Mouse (Mus musculus): ENCODE measurements at regions not wholly inside any gene's neighbourhood (a gene's known extent, or its start where the extent isn't known, plus 50 kb on each side); places are given as distances from the start of the nearest gene placed in this dataset.
A peak's percentile ranks its signal among the peaks of the same experiment; 100 is the strongest.

DNA sequence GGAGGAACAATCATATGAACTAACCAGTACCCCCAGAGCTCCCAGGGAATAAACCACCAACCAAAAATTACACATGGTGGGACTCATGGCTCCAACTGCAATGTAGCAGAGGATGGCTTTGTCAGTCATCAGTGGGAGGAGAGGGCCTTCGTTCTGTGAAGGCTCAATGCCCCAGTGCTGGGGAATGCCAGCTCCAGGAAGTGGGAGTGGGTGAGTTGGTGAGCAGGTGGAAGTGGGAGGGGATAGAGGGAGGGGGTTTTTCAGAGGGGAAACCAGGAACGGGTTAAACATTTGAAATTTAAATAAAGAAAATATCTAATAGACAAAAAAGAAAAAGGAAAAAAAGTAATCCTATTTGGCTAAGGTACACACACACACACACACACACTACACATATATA is 88.4 kb upstream of the Cdkn2b start (continued):
- TF ChIP-seq MYC (IDR thresholded peaks at IDR 0.05; ENCODE audit: low read depth, low read length) (no peak), MAX (IDR thresholded peaks at IDR 0.05; ENCODE audit: low read length) (no peak), EP300 (IDR thresholded peaks at IDR 0.05; ENCODE audit: low read length) (no peak), CHD1 (IDR thresholded peaks at IDR 0.05; ENCODE audit: low read depth, low read length) (no peak), IRF4 (IDR thresholded peaks at IDR 0.05; ENCODE audit: low read depth, low read length) (peak; percentile 51; the same call in 1 of the 2 replicates)

DNA sequence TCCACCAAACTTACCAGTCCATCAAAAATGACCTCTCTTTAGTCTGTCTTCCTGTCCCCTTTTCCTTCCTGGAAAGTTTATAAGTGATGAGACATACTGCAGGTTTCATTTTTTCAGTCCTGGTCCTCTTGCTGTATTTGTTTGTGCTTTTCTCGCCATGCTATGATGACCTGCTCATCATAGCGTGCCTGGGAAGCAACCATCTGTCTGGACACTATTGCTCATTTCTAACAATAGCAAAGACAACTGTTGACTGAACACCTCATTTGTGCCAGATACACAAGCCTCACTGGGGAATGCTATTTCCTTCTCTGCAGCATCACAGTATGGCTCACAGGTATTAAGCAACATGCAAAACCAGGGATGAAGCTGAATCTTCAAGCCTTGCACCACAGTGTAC is 85.2 kb upstream of the Cdkn2b start:
- dilution Hi-C loops (cut with MboI; ENCODE audit: extremely low pct_ligation_motif_present, extremely low pct_unique_long_range_greater_than_20kb, low sequenced_read_pairs) = no loop called here
- H3K9me3 ChIP-seq (replicated peaks; ENCODE audit: low read length) = peaks cover 3% of the 10 kb centered on the region
- no peak overlapping the region for H3K4me3 ChIP-seq (replicated peaks in 1 of 3; ENCODE audit: low read depth in 2 of 3, low read length in 2 of 3, poor library complexity in 1 of 3)
- no peak overlapping the region for H3K9ac ChIP-seq (ENCODE audit: insufficient read depth, low read depth)
- DNase-seq (ENCODE audit: extremely low read depth) = peak; percentile 64
- H3K4me2 ChIP-seq (ENCODE audit: insufficient read depth, low read depth, poor library complexity, severe bottlenecking) = no peak overlapping the region
- H3K79me2 ChIP-seq (replicated peaks; ENCODE audit: control insufficient read depth, extremely low read depth, insufficient read depth, poor library complexity, severe bottlenecking) = peaks cover 2% of the 10 kb centered on the region; the same call in 1 of the 2 replicates
- in situ Hi-C loops (cut with MboI; ENCODE audit: low pct_ligation_motif_present, low pct_unique_long_range_greater_than_20kb, low sequenced_read_pairs) = no loop called here
- H3K27ac ChIP-seq (ENCODE audit: insufficient read depth, low read depth) = peak overlapping the region; percentile 94
- H3K27me3 ChIP-seq (replicated peaks) = no peaks in the 10 kb centered on the region
- H3K36me3 ChIP-seq (replicated peaks in 1 of 2; ENCODE audit: control insufficient read depth in 1 of 2, insufficient read depth in 1 of 2, low read length in 1 of 2) = peaks cover 14 to 39% of the 10 kb centered on the region in 2 experiments
- peaks cover 34 to 70% of the 10 kb centered on the region in 2 experiments for H3K4me1 ChIP-seq (ENCODE audit: control insufficient read depth in 1 of 2, insufficient read depth in 2 of 2)
- TF ChIP-seq TBP (conservative IDR thresholded peaks at IDR 0.05; ENCODE audit: low read depth, low read length) = no peak
- TF ChIP-seq RCOR1 (conservative IDR thresholded peaks at IDR 0.05; ENCODE audit: low read depth, low read length) = peak; percentile 34; the same call in 1 of the 2 replicates
- no peak for TF ChIP-seq NELFE (IDR thresholded peaks at IDR 0.05; ENCODE audit: low read depth, low read length)
- TF ChIP-seq E2F4 (IDR thresholded peaks at IDR 0.05; ENCODE audit: insufficient replicate concordance, low read depth, low read length) = 0 out of 2 replicates have a peak, but pooled peaks have one; percentile 14
- TF ChIP-seq SIN3A (IDR thresholded peaks at IDR 0.05; ENCODE audit: low read length) = 0 out of 2 replicates have a peak, but pooled peaks have one; percentile 40
- peak; percentile 43 for TF ChIP-seq JUND (conservative IDR thresholded peaks at IDR 0.05; ENCODE audit: low read depth, low read length)
- TF ChIP-seq MAZ (IDR thresholded peaks at IDR 0.05; ENCODE audit: low read depth, low read length) = no peak
- TF ChIP-seq CHD1 (IDR thresholded peaks at IDR 0.05; ENCODE audit: low read depth, low read length) = 0 out of 2 replicates have a peak, but pooled peaks have one; percentile 25
- TF ChIP-seq SMC3 (IDR thresholded peaks at IDR 0.05; ENCODE audit: low read depth, low read length) = no peak; the same call in 1 of the 2 replicates
- TF ChIP-seq ZNF384 (IDR thresholded peaks at IDR 0.05; ENCODE audit: low read depth, low read length) = peak; percentile 41; the same call in 1 of the 2 replicates
- no peak for TF ChIP-seq USF1 (IDR thresholded peaks at IDR 0.05; ENCODE audit: low read depth, low read length)
- peak; percentile 57 for TF ChIP-seq JUN (IDR thresholded peaks at IDR 0.05; ENCODE audit: insufficient read depth, low read depth, low read length)
- TF ChIP-seq NRF1 (IDR thresholded peaks at IDR 0.05; ENCODE audit: low read depth, low read length) = no peak
- no peak for TF ChIP-seq PAX5 (IDR thresholded peaks at IDR 0.05; ENCODE audit: low read length)
- no peak for TF ChIP-seq ZKSCAN1 (IDR thresholded peaks at IDR 0.05; ENCODE audit: borderline replicate concordance, low read depth, low read length)
- TF ChIP-seq IRF4 (IDR thresholded peaks at IDR 0.05; ENCODE audit: low read depth, low read length) = peak; percentile 66
- TF ChIP-seq ZC3H11A (IDR thresholded peaks at IDR 0.05; ENCODE audit: low read depth, low read length) = no peak
- peak; percentile 43; the same call in 1 of the 2 replicates for TF ChIP-seq MYC (IDR thresholded peaks at IDR 0.05; ENCODE audit: low read depth, low read length)
- peak; percentile 67 for TF ChIP-seq TCF12 (IDR thresholded peaks at IDR 0.05; ENCODE audit: low read depth, low read length)
- no peak for TF ChIP-seq CTCF (conservative IDR thresholded peaks at IDR 0.05 in 1 of 2, IDR thresholded peaks at IDR 0.05 in 1 of 2; ENCODE audit: low read depth in 2 of 2, low read length in 2 of 2)
- TF ChIP-seq MXI1 (IDR thresholded peaks at IDR 0.05; ENCODE audit: low read depth, low read length) = no peak
- peak; percentile 91 for TF ChIP-seq ETS1 (conservative IDR thresholded peaks at IDR 0.05; ENCODE audit: low read depth, low read length)
- 0 out of 2 replicates have a peak, but pooled peaks have one; percentile 26 for TF ChIP-seq KAT2A (IDR thresholded peaks at IDR 0.05; ENCODE audit: insufficient replicate concordance, low read length)
- peak; percentile 65 for TF ChIP-seq CHD2 (IDR thresholded peaks at IDR 0.05; ENCODE audit: low read length)
- TF ChIP-seq POLR2AphosphoS2 (IDR thresholded peaks at IDR 0.05; ENCODE audit: low read depth, low read length) = no peak
- no peak for TF ChIP-seq POLR2A (IDR thresholded peaks at IDR 0.05; ENCODE audit: low read depth, low read length)
- TF ChIP-seq EP300 (IDR thresholded peaks at IDR 0.05; ENCODE audit: low read length) = peak; percentile 81
- TF ChIP-seq MEF2A (IDR thresholded peaks at IDR 0.05; ENCODE audit: borderline replicate concordance, low read depth, low read length) = peak; percentile 91
- no peak for TF ChIP-seq USF2 (conservative IDR thresholded peaks at IDR 0.05; ENCODE audit: low read depth, low read length)
- TF ChIP-seq ELF1 (IDR thresholded peaks at IDR 0.05; ENCODE audit: low read depth, low read length) = peak; percentile 35; the same call in 1 of the 2 replicates
- 0 out of 2 replicates have a peak, but pooled peaks have one; percentile 48 for TF ChIP-seq ZMIZ1 (IDR thresholded peaks at IDR 0.05; ENCODE audit: low read depth, low read length)
- TF ChIP-seq MAFK (IDR thresholded peaks at IDR 0.05; ENCODE audit: insufficient replicate concordance, low read length) = no peak
- peak; percentile 72 for TF ChIP-seq MAX (IDR thresholded peaks at IDR 0.05; ENCODE audit: low read length)
- TF ChIP-seq BHLHE40 (IDR thresholded peaks at IDR 0.05; ENCODE audit: low read depth, low read length) = peak; percentile 68
- TF ChIP-seq HCFC1 (IDR thresholded peaks at IDR 0.05; ENCODE audit: low read depth, low read length) = no peak
- no peak for TF ChIP-seq UBTF (IDR thresholded peaks at IDR 0.05; ENCODE audit: low read depth, low read length)
- TF ChIP-seq RAD21 (IDR thresholded peaks at IDR 0.05; ENCODE audit: low read depth, low read length) = no peak
